Mouse (Mus musculus) spleen, postnatal 14 days (tissue): ENCODE measurements around the gene Ddx3x.
"Not testable (repeated sequence)": the region's sequence is repeated elsewhere in the genome, so short reads cannot be mapped to it uniquely, and the experiment has no call there.

Source experiments
- DNase-seq, 2 experiments: peaks; one replicate each; pipeline ENCODE4 v3.0.0; 2021 to 2022; ENCODE audit warnings: low spot score in 2 of 2

The Ddx3x gene

GRCm38 (mm10) chrX:13281329-13282088 lies 739 bp downstream of the Ddx3x start:
- peak; percentile 14 to 49 for DNase-seq

- no peak for DNase-seq
Measured at GRCm38 (mm10) chrX:13282089-13282850, 1.5 kb downstream of the Ddx3x start.

DNA sequence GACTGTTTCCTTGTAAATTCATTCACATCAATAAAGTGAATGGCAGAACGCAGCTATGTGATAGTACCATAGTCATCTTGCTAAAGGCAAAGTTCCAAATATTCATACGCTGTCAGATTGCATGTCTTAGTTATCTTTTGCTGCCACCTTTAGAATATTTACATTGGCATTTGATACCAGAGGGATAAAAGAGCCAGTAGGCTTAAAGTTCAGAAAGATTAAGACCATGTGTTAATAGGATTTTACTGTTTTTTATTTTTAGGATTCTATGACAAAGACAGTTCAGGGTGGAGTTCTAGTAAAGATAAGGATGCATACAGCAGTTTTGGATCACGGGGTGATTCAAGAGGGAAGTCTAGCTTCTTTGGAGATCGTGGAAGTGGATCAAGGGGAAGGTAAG lies 5.0 kb downstream of the Ddx3x start:
- no peak for DNase-seq

GRCm38 (mm10) chrX:13294505-13295228 lies 13.9 kb downstream of the Ddx3x start:
- DNase-seq, result no peak

GRCm38 (mm10) chrX:13295229-13295571 lies 14.4 kb downstream of the Ddx3x start:
- no peak for DNase-seq

GRCm38 (mm10) chrX:13296241-13296640 lies 15.5 kb downstream of the Ddx3x start:
- not testable (repeated sequence) for DNase-seq

GRCm38 (mm10) chrX:13306190-13306589 lies 25.4 kb downstream of the Ddx3x start:
- no peak for DNase-seq

DNA sequence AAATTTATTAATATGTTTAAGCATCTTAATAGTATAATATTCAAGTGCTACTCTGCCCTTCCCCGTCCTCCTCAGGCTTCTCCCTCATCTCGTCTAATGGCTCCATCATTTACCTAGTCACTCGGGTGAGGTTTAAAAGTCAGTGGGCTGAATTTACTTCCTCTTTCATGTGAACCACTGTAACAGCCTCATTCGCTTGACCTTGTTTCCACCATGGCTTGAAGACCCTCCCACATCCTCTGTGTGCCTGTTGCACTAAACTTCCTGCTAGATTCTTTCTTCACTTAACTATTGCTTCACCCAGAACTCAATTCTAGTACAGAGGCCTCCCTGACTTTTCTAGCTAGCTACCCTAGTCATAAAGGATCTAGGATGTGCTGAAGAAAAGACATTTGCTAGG lies 30.6 kb downstream of the Ddx3x start:
- peak in 1 of 2 experiments; percentile 7 for DNase-seq

DNA sequence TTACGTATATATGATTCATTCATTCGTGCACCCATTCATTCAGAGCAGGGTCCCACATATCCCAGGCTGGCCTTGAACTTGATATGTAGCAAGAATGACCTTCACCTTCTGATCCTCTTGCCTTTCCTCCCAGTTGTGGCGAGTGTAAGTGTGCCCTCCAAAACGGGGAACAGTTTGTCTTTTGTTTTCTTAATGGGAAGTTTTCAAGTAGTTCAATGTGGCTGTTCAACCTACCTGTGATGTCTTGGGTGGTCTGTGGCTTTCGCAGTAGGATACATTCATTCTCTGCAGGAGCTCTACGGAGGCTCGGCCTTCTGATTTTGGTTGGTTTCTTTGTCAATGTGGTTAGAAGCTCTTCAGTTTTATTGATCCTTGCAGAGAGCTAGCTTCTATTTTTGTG lies 48.8 kb downstream of the Ddx3x start:
- DNase-seq, result no peak
